Mouse (Mus musculus): ENCODE measurements around the gene Bcl2l11.

- TF ChIP-seq CTCF (IDR thresholded peaks at IDR 0.05; ENCODE audit: borderline replicate concordance, control insufficient read depth, extremely low read depth, insufficient read depth, low read length, poor library complexity) = no peak
- TF ChIP-seq POLR2A (IDR thresholded peaks at IDR 0.05; ENCODE audit: control insufficient read depth, extremely low read depth, insufficient read depth, low read length, poor library complexity) = no peak
These were observed 38.8 kb upstream of the Bcl2l11 start for GRCm38 (mm10) chr2:128086996-128087526.

Measured in thymus, adult 2 months (tissue).